Mouse (Mus musculus) erythroblast, embryonic 14.5 days (primary cell): ENCODE measurements around the gene Atn1.

Experiments
- GATA1 ChIP-seq: IDR thresholded peaks from 2 replicates; pipeline ENCODE4 v1.6.1; 2012; ENCODE audit warnings: low read length, inconsistent platforms, mixed read lengths
- TAL1 ChIP-seq: IDR thresholded peaks from 3 replicates; pipeline ENCODE4 v1.6.1; 2012; ENCODE audit warnings: low read length, inconsistent platforms, mixed read lengths

GRCm38 (mm10) chr6:124703789-124704188 lies 52.5 kb downstream of the Atn1 start:
- no peak for TF ChIP-seq TAL1
- TF ChIP-seq GATA1: no peak
